Mouse (Mus musculus): Measurements from ENCODE around the gene Cops9.

DNA sequence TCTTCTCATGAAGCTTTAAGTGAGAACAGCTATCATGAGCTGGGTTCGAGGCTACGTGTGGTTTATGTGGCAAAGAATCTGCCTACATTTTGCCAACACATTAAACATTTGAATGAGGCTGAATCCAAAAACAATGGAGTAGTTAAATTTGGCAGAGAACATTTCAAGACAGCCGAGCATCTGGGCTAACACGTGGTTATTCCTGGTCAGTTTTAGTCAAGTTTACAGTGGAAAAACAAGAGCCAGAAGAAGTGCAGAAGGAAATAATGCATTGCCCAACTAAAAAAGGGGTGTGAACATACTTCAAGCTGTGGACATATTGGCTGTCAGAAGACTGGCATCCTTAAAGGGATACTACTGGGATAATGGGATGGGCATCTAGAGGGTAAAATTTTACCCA is 29.5 kb upstream of the Cops9 start:
- TF ChIP-seq CTCF (IDR thresholded peaks at IDR 0.05; ENCODE audit: low read depth) (no peak), EP300 (IDR thresholded peaks at IDR 0.05; ENCODE audit: low read depth) (no peak)
